Mouse (Mus musculus): ENCODE measurements around the gene Pnkp. TPM values are rescaled to one million over a fixed set of nuclear protein-coding genes. Genes with fewer than 3 reads are reported as not detected.

Gene Pnkp
- polyA plus RNA-seq, 2 experiments, result 23.8 to 32.0 TPM

GRCm38 (mm10) chr7:44836423-44837053 is 20.4 kb upstream of the Pnkp start:
- no peak for TF ChIP-seq POLR2A (IDR thresholded peaks at IDR 0.05; ENCODE audit: borderline replicate concordance, extremely low read depth, insufficient read depth, insufficient read length)
- Histone ChIP-seq H3K4me3 (replicated peaks; ENCODE audit: low read length) (no peak overlapping the region), H3K4me1 (ENCODE audit: control insufficient read depth, insufficient read depth, low read length) (peaks cover 7% of the 10 kb centered on the region; the same call in 1 of the 2 replicates), H3K27me3 (ENCODE audit: control insufficient read depth, insufficient read depth, low read length) (peaks cover 26% of the 10 kb centered on the region; the same call in 1 of the 2 replicates), H3K4me2 (replicated peaks; ENCODE audit: low read depth, low read length, severe bottlenecking) (no peak overlapping the region), H3K9ac (ENCODE audit: low read depth, low read length, severe bottlenecking) (no peak overlapping the region), H3K27ac (replicated peaks; ENCODE audit: low read depth, low read length) (no peak overlapping the region), H3K9me3 (ENCODE audit: control insufficient read depth, low read length) (no peaks in the 10 kb centered on the region), H3K36me3 (ENCODE audit: control insufficient read depth, insufficient read depth, low read length) (peaks cover 24% of the 10 kb centered on the region)
- ATAC-seq (ENCODE audit: low FRiP score, low read depth) (no peak), DNase-seq (ENCODE audit: low spot score) (no peak)
- 89% methylated on average over 8 of the region's 9 CpGs for WGBS

GRCm38 (mm10) chr7:44838073-44838472 is 18.9 kb upstream of the Pnkp start:
- Histone ChIP-seq H3K9ac (ENCODE audit: low read depth, low read length, severe bottlenecking) (no peak overlapping the region), H3K27me3 (ENCODE audit: control insufficient read depth, insufficient read depth, low read length) (peaks cover 27% of the 10 kb centered on the region; the same call in 1 of the 2 replicates), H3K27ac (replicated peaks; ENCODE audit: low read depth, low read length) (no peak overlapping the region), H3K9me3 (ENCODE audit: control insufficient read depth, low read length) (no peaks in the 10 kb centered on the region), H3K36me3 (ENCODE audit: control insufficient read depth, insufficient read depth, low read length) (peaks cover 33% of the 10 kb centered on the region), H3K4me3 (replicated peaks; ENCODE audit: low read length) (no peak overlapping the region), H3K4me1 (ENCODE audit: control insufficient read depth, insufficient read depth, low read length) (peaks cover 7% of the 10 kb centered on the region; the same call in 1 of the 2 replicates), H3K4me2 (replicated peaks; ENCODE audit: low read depth, low read length, severe bottlenecking) (no peak overlapping the region)
- DNase-seq (ENCODE audit: low spot score) (no peak), ATAC-seq (ENCODE audit: low FRiP score, low read depth) (no peak)
- 87% methylated on average over 6 of the region's 6 CpGs for WGBS
- no peak for TF ChIP-seq POLR2A (IDR thresholded peaks at IDR 0.05; ENCODE audit: borderline replicate concordance, extremely low read depth, insufficient read depth, insufficient read length)

GRCm38 (mm10) chr7:44839171-44839490 is 17.8 kb upstream of the Pnkp start:
- TF ChIP-seq POLR2A (IDR thresholded peaks at IDR 0.05; ENCODE audit: borderline replicate concordance, extremely low read depth, insufficient read depth, insufficient read length), result no peak
- WGBS, result 32% methylated on average over 11 of the region's 11 CpGs
- peak overlapping the region; percentile 47 for H3K4me2 ChIP-seq (replicated peaks; ENCODE audit: low read depth, low read length, severe bottlenecking)
- H3K36me3 ChIP-seq (ENCODE audit: control insufficient read depth, insufficient read depth, low read length), result peaks cover 43% of the 10 kb centered on the region
- peaks cover 27% of the 10 kb centered on the region; the same call in 1 of the 2 replicates for H3K27me3 ChIP-seq (ENCODE audit: control insufficient read depth, insufficient read depth, low read length)
- no peak overlapping the region for H3K27ac ChIP-seq (replicated peaks; ENCODE audit: low read depth, low read length)
- peak overlapping the region; percentile 13 for H3K9ac ChIP-seq (ENCODE audit: low read depth, low read length, severe bottlenecking)
- DNase-seq (ENCODE audit: low spot score), result no peak
- no peaks in the 10 kb centered on the region for H3K9me3 ChIP-seq (ENCODE audit: control insufficient read depth, low read length)
- ATAC-seq (ENCODE audit: low FRiP score, low read depth), result no peak
- H3K4me1 ChIP-seq (ENCODE audit: control insufficient read depth, insufficient read depth, low read length), result peaks cover 7% of the 10 kb centered on the region; the same call in 1 of the 2 replicates
- H3K4me3 ChIP-seq (replicated peaks; ENCODE audit: low read length), result peak overlapping the region; percentile 31

- peak overlapping the region; percentile 47 for H3K4me2 ChIP-seq (replicated peaks; ENCODE audit: low read depth, low read length, severe bottlenecking)
- H3K4me1 ChIP-seq (ENCODE audit: control insufficient read depth, insufficient read depth, low read length), result peaks cover 7% of the 10 kb centered on the region; the same call in 1 of the 2 replicates
- ATAC-seq (ENCODE audit: low FRiP score, low read depth) (peak; percentile 37), DNase-seq (ENCODE audit: low spot score) (peak; percentile 31)
- H3K4me3 ChIP-seq (replicated peaks; ENCODE audit: low read length), result peak overlapping the region; percentile 31
- H3K36me3 ChIP-seq (ENCODE audit: control insufficient read depth, insufficient read depth, low read length), result peaks cover 48% of the 10 kb centered on the region
- TF ChIP-seq POLR2A (IDR thresholded peaks at IDR 0.05; ENCODE audit: borderline replicate concordance, extremely low read depth, insufficient read depth, insufficient read length), result no peak
- no peaks in the 10 kb centered on the region for H3K9me3 ChIP-seq (ENCODE audit: control insufficient read depth, low read length)
- no peak overlapping the region for H3K27ac ChIP-seq (replicated peaks; ENCODE audit: low read depth, low read length)
- 2% methylated on average over 45 of the region's 58 CpGs for WGBS
- H3K27me3 ChIP-seq (ENCODE audit: control insufficient read depth, insufficient read depth, low read length), result peaks cover 27% of the 10 kb centered on the region; the same call in 1 of the 2 replicates
- H3K9ac ChIP-seq (ENCODE audit: low read depth, low read length, severe bottlenecking), result peak overlapping the region; percentile 13
Observed at GRCm38 (mm10) chr7:44839491-44840191, 17.3 kb upstream of the Pnkp start.

- WGBS, result 40% methylated on average over 14 of the region's 14 CpGs
- no peak for DNase-seq (ENCODE audit: low spot score)
- Histone ChIP-seq H3K4me1 (ENCODE audit: control insufficient read depth, insufficient read depth, low read length) (peaks cover 7% of the 10 kb centered on the region; the same call in 1 of the 2 replicates), H3K4me3 (replicated peaks; ENCODE audit: low read length) (peak overlapping the region; percentile 31; the same call in 1 of the 2 replicates), H3K27ac (replicated peaks; ENCODE audit: low read depth, low read length) (no peak overlapping the region), H3K9me3 (ENCODE audit: control insufficient read depth, low read length) (no peaks in the 10 kb centered on the region), H3K9ac (ENCODE audit: low read depth, low read length, severe bottlenecking) (no peak overlapping the region), H3K36me3 (ENCODE audit: control insufficient read depth, insufficient read depth, low read length) (peaks cover 56% of the 10 kb centered on the region), H3K4me2 (replicated peaks; ENCODE audit: low read depth, low read length, severe bottlenecking) (peak overlapping the region; percentile 47; the same call in 1 of the 2 replicates), H3K27me3 (ENCODE audit: control insufficient read depth, insufficient read depth, low read length) (peaks cover 27% of the 10 kb centered on the region; the same call in 1 of the 2 replicates)
- TF ChIP-seq POLR2A (IDR thresholded peaks at IDR 0.05; ENCODE audit: borderline replicate concordance, extremely low read depth, insufficient read depth, insufficient read length), result no peak
- no peak for ATAC-seq (ENCODE audit: low FRiP score, low read depth)
Observed at GRCm38 (mm10) chr7:44840426-44840825, 16.5 kb upstream of the Pnkp start.

All from limb, embryonic 14.5 days (tissue).